10 mouse cellular contexts compared by ENCODE assay signal in genomic region chr4:141120700-141121099, GRCm38 (mm10). TPM values are rescaled to one million over a fixed set of nuclear protein-coding genes. Genes with fewer than 3 reads are reported as not detected.
DNase-seq lines count a peak whose midpoint lies in the region; ATAC-seq and TF ChIP-seq lines count a peak whose summit lies in the region.
"Had no signal": no experiment of that assay in that cellular context is flagged by ENCODE, and none has a peak within 500 bp of the region (broad histone marks: within the 10 kb centered on the region; RNA-seq: fewer than 3 reads in every experiment).

No protein-coding gene starts in this region.

- DNase-seq in cerebellum, adult 18-20 months, result peak; percentile 38 to 47
- DNase-seq in cerebellum, adult 8-10 months, result no peak
- DNase-seq in CH12.LX (ENCODE audit: extremely low read depth) (peak; percentile 44), liver (peak; percentile 73)
- DNase-seq in naive thymus-derived CD4-positive, alpha-beta T cell, adult 2 months (ENCODE audit: low read depth), result peak; percentile 51
- peak; percentile 60 to 63 for DNase-seq in thymus, postnatal 36 days

- H3K9me3 ChIP-seq in CH12.LX (replicated peaks; ENCODE audit: low read length), result no peaks in the 10 kb centered on the region
- H3K9me3 ChIP-seq in embryonic facial prominence, embryonic 15.5 days (replicated peaks), result no peaks in the 10 kb centered on the region
- no peaks in the 10 kb centered on the region for H3K9me3 ChIP-seq in intestine, embryonic 15.5 days

- no peak for TF ChIP-seq POLR2A in CH12.LX (IDR thresholded peaks at IDR 0.05; ENCODE audit: low read depth, low read length)

- peaks cover 58 to 97% of the 10 kb centered on the region in 2 experiments for H3K36me3 ChIP-seq in CH12.LX (replicated peaks in 1 of 2; ENCODE audit: control insufficient read depth in 1 of 2, insufficient read depth in 1 of 2, low read length in 1 of 2)
- H3K36me3 ChIP-seq in embryonic facial prominence, embryonic 15.5 days, result peaks cover 32% of the 10 kb centered on the region
- peaks cover 28% of the 10 kb centered on the region for H3K36me3 ChIP-seq in intestine, embryonic 15.5 days

- no peak overlapping the region for H3K27ac ChIP-seq in CH12.LX (ENCODE audit: insufficient read depth, low read depth)
- no peak overlapping the region for H3K27ac ChIP-seq in embryonic facial prominence, embryonic 15.5 days (replicated peaks)
- H3K27ac ChIP-seq in intestine, embryonic 15.5 days, result no peak overlapping the region

- no peaks in the 10 kb centered on the region for H3K27me3 ChIP-seq in CH12.LX (replicated peaks)
- H3K27me3 ChIP-seq in embryonic facial prominence, embryonic 15.5 days, result no peaks in the 10 kb centered on the region
- no peaks in the 10 kb centered on the region for H3K27me3 ChIP-seq in intestine, embryonic 15.5 days (replicated peaks)

- dilution Hi-C loops in CH12.LX (cut with MboI; ENCODE audit: extremely low pct_ligation_motif_present, extremely low pct_unique_long_range_greater_than_20kb, low sequenced_read_pairs), result no loop called here

- ATAC-seq in embryonic facial prominence, embryonic 15.5 days (ENCODE audit: insufficient number of reproducible peaks, low FRiP score, low TSS enrichment, low read depth), result peak; percentile 37; the same call in 1 of the 2 replicates
- ATAC-seq in intestine, embryonic 15.5 days, result peak; percentile 50; the same call in 1 of the 2 replicates

- peaks cover 7 to 50% of the 10 kb centered on the region in 2 experiments for H3K4me1 ChIP-seq in CH12.LX (ENCODE audit: control insufficient read depth in 1 of 2, insufficient read depth in 2 of 2)
- peaks cover 18% of the 10 kb centered on the region; the same call in 1 of the 2 replicates for H3K4me1 ChIP-seq in embryonic facial prominence, embryonic 15.5 days
- H3K4me1 ChIP-seq in intestine, embryonic 15.5 days (replicated peaks), result 0 out of 2 replicates have a peak, but pooled peaks cover 10% of the 10 kb centered on the region

- no peak overlapping the region for H3K9ac ChIP-seq in CH12.LX (ENCODE audit: insufficient read depth, low read depth)
- H3K9ac ChIP-seq in embryonic facial prominence, embryonic 15.5 days, result no peak overlapping the region
- H3K9ac ChIP-seq in intestine, embryonic 15.5 days, result no peak overlapping the region

- peak; percentile 27 to 55; a peak in 3 of 4 replicates for TF ChIP-seq CTCF in CH12.LX (conservative IDR thresholded peaks at IDR 0.05 in 1 of 2, IDR thresholded peaks at IDR 0.05 in 1 of 2; ENCODE audit: low read depth in 2 of 2, low read length in 2 of 2)

- 25% methylated on average over 11 of the region's 11 CpGs for WGBS in embryonic facial prominence, embryonic 15.5 days
- 26% methylated on average over 11 of the region's 11 CpGs for WGBS in intestine, embryonic 15.5 days

- in situ Hi-C loops in CH12.LX (cut with MboI; ENCODE audit: low pct_ligation_motif_present, low pct_unique_long_range_greater_than_20kb, low sequenced_read_pairs), result no loop called here

- no peak for TF ChIP-seq EP300 in CH12.LX (IDR thresholded peaks at IDR 0.05; ENCODE audit: low read length)

- peaks cover 78% of the 10 kb centered on the region for H3K79me2 ChIP-seq in CH12.LX (replicated peaks; ENCODE audit: control insufficient read depth, extremely low read depth, insufficient read depth, poor library complexity, severe bottlenecking)

- no peak overlapping the region for H3K4me3 ChIP-seq in CH12.LX (replicated peaks in 1 of 3; ENCODE audit: low read depth in 2 of 3, low read length in 2 of 3, poor library complexity in 1 of 3)
- H3K4me3 ChIP-seq in embryonic facial prominence, embryonic 15.5 days (replicated peaks), result no peak overlapping the region
- H3K4me3 ChIP-seq in intestine, embryonic 15.5 days (replicated peaks), result no peak overlapping the region

- TF ChIP-seq RAD21 in CH12.LX (IDR thresholded peaks at IDR 0.05; ENCODE audit: low read depth, low read length), result no peak; the same call in none of the 2 replicates

- H3K4me2 ChIP-seq in CH12.LX (ENCODE audit: insufficient read depth, low read depth, poor library complexity, severe bottlenecking), result no peak overlapping the region
- no peak overlapping the region for H3K4me2 ChIP-seq in embryonic facial prominence, embryonic 15.5 days (replicated peaks)
- H3K4me2 ChIP-seq in intestine, embryonic 15.5 days (replicated peaks), result no peak overlapping the region

TF ChIP-seq in CH12.LX, 34 proteins besides CTCF, POLR2A, EP300 and RAD21:
- TF ChIP-seq SMC3 (IDR thresholded peaks at IDR 0.05; ENCODE audit: low read depth, low read length), result peak; percentile 15; the same call in 1 of the 2 replicates
- no peak for TF ChIP-seq IRF4 (IDR thresholded peaks at IDR 0.05; ENCODE audit: low read depth, low read length)
- no peak for TF ChIP-seq ETS1 (conservative IDR thresholded peaks at IDR 0.05; ENCODE audit: low read depth, low read length)
- no peak for TF ChIP-seq ELF1 (IDR thresholded peaks at IDR 0.05; ENCODE audit: low read depth, low read length)
- no peak for TF ChIP-seq ZC3H11A (IDR thresholded peaks at IDR 0.05; ENCODE audit: low read depth, low read length)
TF ChIP-seq in CH12.LX: peak in this region for 1.

RNA-seq across cellular contexts. Expression of gene Szrd1, which starts 18.9 kb away (rescaled TPM):
- total RNA-seq in CH12.LX (2012; rRNA removed) (82.5 and 106 TPM in 2 replicates), CH12.LX (2014; rRNA removed) (77.8 and 80.9 TPM in 2 replicates)
- polyA plus RNA-seq in CH12.LX (2012; ENCODE audit: insufficient read length, low read depth), result 126 and 143 TPM in 2 replicates
- 43.9 and 45.1 TPM in 2 replicates for polyA plus RNA-seq in embryonic facial prominence, embryonic 15.5 days (2015; fragmentation: Nextera tagmentation; extraction: Ambion mirVana)
- 42.7 and 44.3 TPM in 2 replicates for polyA plus RNA-seq in intestine, embryonic 15.5 days (2015; fragmentation: Nextera tagmentation; extraction: Ambion mirVana)

RNA-seq across cellular contexts. Expression of gene Fbxo42, which starts 27.0 kb away (rescaled TPM):
- total RNA-seq in CH12.LX (2012; rRNA removed), result 14.4 and 17.3 TPM in 2 replicates
- 8.6 and 9.8 TPM in 2 replicates for total RNA-seq in CH12.LX (2014; rRNA removed)
- polyA plus RNA-seq in CH12.LX (2012; ENCODE audit: insufficient read length, low read depth), result 16.5 and 20.1 TPM in 2 replicates
- polyA plus RNA-seq in embryonic facial prominence, embryonic 15.5 days (2015; fragmentation: Nextera tagmentation; extraction: Ambion mirVana), result 23.7 and 25.8 TPM in 2 replicates
- 17.4 and 18.7 TPM in 2 replicates for polyA plus RNA-seq in intestine, embryonic 15.5 days (2015; fragmentation: Nextera tagmentation; extraction: Ambion mirVana)

RNA-seq across cellular contexts. Expression of gene Spata21, which starts 32.6 kb away (rescaled TPM):
- total RNA-seq in CH12.LX (2012; rRNA removed) (not detected in 2 replicates), CH12.LX (2014; rRNA removed) (not detected in 2 replicates)
- polyA plus RNA-seq in CH12.LX (2012; ENCODE audit: insufficient read length, low read depth), result not detected in 2 replicates
- 0.20 and 0.28 TPM in 2 replicates for polyA plus RNA-seq in embryonic facial prominence, embryonic 15.5 days (2015; fragmentation: Nextera tagmentation; extraction: Ambion mirVana)
- polyA plus RNA-seq in intestine, embryonic 15.5 days (2015; fragmentation: Nextera tagmentation; extraction: Ambion mirVana), result not detected in 2 replicates
- total RNA-seq: heart, adult 18-20 months had no signal
- polyA plus RNA-seq: C2C12 had no signal

RNA-seq across cellular contexts. Expression of gene Necap2, which starts 42.5 kb away (rescaled TPM):
- total RNA-seq in CH12.LX (2012; rRNA removed), result 32.6 and 38.9 TPM in 2 replicates
- total RNA-seq in CH12.LX (2014; rRNA removed), result 34.8 and 41.0 TPM in 2 replicates
- polyA plus RNA-seq in CH12.LX (2012; ENCODE audit: insufficient read length, low read depth), result 41.7 and 45.1 TPM in 2 replicates
- 88.0 and 93.4 TPM in 2 replicates for polyA plus RNA-seq in embryonic facial prominence, embryonic 15.5 days (2015; fragmentation: Nextera tagmentation; extraction: Ambion mirVana)
- polyA plus RNA-seq in intestine, embryonic 15.5 days (2015; fragmentation: Nextera tagmentation; extraction: Ambion mirVana), result 66.6 and 70.2 TPM in 2 replicates
